Comparison of ENCODE assay signal across 7 mouse cellular contexts in the genomic region with DNA sequence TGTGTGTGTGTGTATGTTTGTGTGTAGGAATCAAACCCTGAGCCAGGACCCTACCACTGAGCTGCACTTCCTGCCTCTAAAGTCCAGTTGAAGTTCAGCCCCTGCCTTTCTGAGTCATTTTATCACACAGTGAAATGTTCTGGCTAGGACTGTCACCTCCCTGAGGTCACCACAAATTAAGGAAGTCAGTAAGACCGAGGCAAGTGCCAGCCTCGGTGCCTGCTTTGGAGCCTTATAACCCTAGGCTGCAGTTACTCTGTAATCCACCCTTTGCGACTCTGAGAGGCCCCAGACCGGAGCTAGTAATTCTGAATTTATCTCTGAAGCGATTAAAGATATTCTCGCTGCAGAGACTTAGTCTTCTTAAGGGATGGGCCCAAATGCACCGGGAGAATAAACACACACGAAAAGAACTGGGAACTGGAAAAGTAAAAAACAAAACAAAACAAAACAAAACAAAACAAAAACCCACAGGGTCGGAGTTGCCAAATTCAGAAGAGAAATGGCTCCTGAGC.
DNase-seq lines count a peak whose midpoint lies in the region; TF ChIP-seq lines count a peak whose summit lies in the region.

No protein-coding gene starts in this region.

- 6% methylated on average over 9 of the region's 9 CpGs for WGBS in kidney, adult 2 months

- no peaks in the 10 kb centered on the region for H3K4me1 ChIP-seq in MEL (ENCODE audit: control insufficient read depth in 1 of 2, insufficient read depth in 2 of 2, low read length in 2 of 2)
- peaks cover 15% of the 10 kb centered on the region for H3K4me1 ChIP-seq in kidney, adult 2 months (ENCODE audit: control insufficient read depth, insufficient read depth, low read length)

- peaks cover 1 to 5% of the 10 kb centered on the region in 2 experiments for H3K27me3 ChIP-seq in MEL (ENCODE audit: control insufficient read depth in 1 of 2, insufficient read depth in 2 of 2, low read length in 2 of 2)
- H3K27me3 ChIP-seq in kidney, adult 2 months (replicated peaks; ENCODE audit: control insufficient read depth, insufficient read depth, low read length), result no peaks in the 10 kb centered on the region

- no peak for TF ChIP-seq EP300 in MEL (IDR thresholded peaks at IDR 0.05; ENCODE audit: low read depth in 1 of 2, low read length in 2 of 2)

- no peaks in the 10 kb centered on the region for H3K79me2 ChIP-seq in MEL (ENCODE audit: control insufficient read depth, insufficient read depth, low read length, poor library complexity)

- H3K27ac ChIP-seq in MEL (ENCODE audit: control insufficient read depth, low read depth, low read length), result no peak overlapping the region
- peak overlapping the region; percentile 78 for H3K27ac ChIP-seq in kidney, adult 2 months (ENCODE audit: insufficient read depth, low read depth, low read length)

- H3K9ac ChIP-seq in MEL (ENCODE audit: control insufficient read depth, low read depth, low read length, poor library complexity, severe bottlenecking), result peak overlapping the region; percentile 23; the same call in 1 of the 2 replicates

- H3K9me3 ChIP-seq in MEL (replicated peaks; ENCODE audit: insufficient read depth, low read length), result no peaks in the 10 kb centered on the region

- no peaks in the 10 kb centered on the region for H3K36me3 ChIP-seq in MEL (ENCODE audit: control insufficient read depth in 1 of 2, insufficient read depth in 2 of 2, low read length in 2 of 2)
- H3K36me3 ChIP-seq in kidney, adult 2 months (ENCODE audit: control insufficient read depth, insufficient read depth, low read length), result no peaks in the 10 kb centered on the region

- peak overlapping the region; percentile 25 to 40; a peak in 3 of 4 replicates for H3K4me3 ChIP-seq in MEL (ENCODE audit: control insufficient read depth in 1 of 2, insufficient read depth in 1 of 2, low read depth in 2 of 2, low read length in 2 of 2)
- peak overlapping the region; percentile 30; the same call in 1 of the 2 replicates for H3K4me3 ChIP-seq in kidney, adult 2 months (ENCODE audit: insufficient read depth, low read depth, low read length)

- TF ChIP-seq CTCF in MEL (IDR thresholded peaks at IDR 0.05 in 2 of 3, conservative IDR thresholded peaks at IDR 0.05 in 1 of 3; ENCODE audit: control insufficient read depth in 1 of 3, insufficient read depth in 1 of 3, low read depth in 2 of 3, low read length in 3 of 3, poor library complexity in 1 of 3, severe bottlenecking in 1 of 3), result no peak
- TF ChIP-seq CTCF in kidney, adult 2 months (conservative IDR thresholded peaks at IDR 0.05; ENCODE audit: insufficient read depth, insufficient read length, low read depth, low read length), result no peak

- DNase-seq in MEL (ENCODE audit: low read depth, low spot score), result peak; percentile 56
- peak; percentile 43 to 53 for DNase-seq in adrenal gland, postnatal 36 days
- peak; percentile 63 for DNase-seq in heart, adult 8-10 months (ENCODE audit: low spot score)
- DNase-seq in kidney, adult 2 months, result peak; percentile 66
- DNase-seq in lung, postnatal 10 days, result peak; percentile 52
- DNase-seq in spleen, postnatal 36 days (ENCODE audit: low spot score in 2 of 2), result peak; percentile 26 to 40
- DNase-seq in cerebellum, postnatal 14 days, result no peak

- TF ChIP-seq RAD21 in MEL (IDR thresholded peaks at IDR 0.05; ENCODE audit: low read depth, low read length), result no peak

- TF ChIP-seq POLR2A in MEL (IDR thresholded peaks at IDR 0.05; ENCODE audit: control insufficient read depth in 1 of 2, insufficient read depth in 1 of 2, low read depth in 1 of 2, low read length in 2 of 2, poor library complexity in 1 of 2), result no peak
- TF ChIP-seq POLR2A in kidney, adult 2 months (IDR thresholded peaks at IDR 0.05; ENCODE audit: low read depth, low read length), result no peak

TF ChIP-seq in MEL, 35 proteins besides CTCF, POLR2A, EP300 and RAD21:
- no peak for TF ChIP-seq GABPA (IDR thresholded peaks at IDR 0.05; ENCODE audit: low read depth, low read length)
- no peak for TF ChIP-seq ZKSCAN1 (IDR thresholded peaks at IDR 0.05; ENCODE audit: low read depth, low read length)
- no peak for TF ChIP-seq NELFE (IDR thresholded peaks at IDR 0.05; ENCODE audit: low read depth, low read length)
- no peak for TF ChIP-seq MEF2A (IDR thresholded peaks at IDR 0.05; ENCODE audit: extremely low read depth, insufficient replicate concordance, low read depth, low read length, poor library complexity, severe bottlenecking)
- TF ChIP-seq MYB (IDR thresholded peaks at IDR 0.05; ENCODE audit: low read depth, low read length), result no peak

Comparison
In these comparisons a context has a peak if more than half of its experiments do, and no peak if none do; other contexts are left out.
1. DNase-seq: peak in MEL (single experiment), adrenal gland, postnatal 36 days (2 of 2), heart, adult 8-10 months (single experiment), kidney, adult 2 months (single experiment), lung, postnatal 10 days (single experiment) and spleen, postnatal 36 days (2 of 2); none in cerebellum, postnatal 14 days (0 of 2).